Mouse (Mus musculus): ENCODE measurements at regions not wholly inside any gene's neighbourhood (a gene's known extent, or its start where the extent isn't known, plus 50 kb on each side); places are given as distances from the start of the nearest gene placed in this dataset.

DNA sequence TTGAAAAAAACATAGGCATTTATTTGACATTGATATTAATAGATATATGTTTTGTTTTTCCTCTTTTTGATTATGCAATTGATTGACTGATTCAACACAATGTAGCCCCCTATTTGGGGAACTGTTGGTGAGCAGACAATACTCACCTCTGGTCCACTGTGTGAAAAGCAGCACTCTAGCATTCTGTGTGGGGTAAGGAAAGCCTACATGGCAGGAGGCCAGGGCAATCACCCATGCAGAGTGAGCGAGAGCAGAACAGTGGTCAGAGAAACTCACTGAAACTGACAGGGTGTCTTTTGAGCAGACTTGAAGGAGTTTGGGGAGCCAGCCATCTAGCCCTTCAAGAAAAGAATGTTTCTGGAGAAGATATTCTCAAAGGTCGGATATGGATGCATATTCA, 73.2 kb upstream of the Azi2 start:
- Histone ChIP-seq H3K4me1 (ENCODE audit: control insufficient read depth, insufficient read depth, low read length) (no peaks in the 10 kb centered on the region), H3K36me3 (ENCODE audit: control insufficient read depth, insufficient read depth, low read length) (no peaks in the 10 kb centered on the region), H3K9ac (ENCODE audit: low read depth, low read length) (no peak overlapping the region), H3K27me3 (ENCODE audit: control insufficient read depth, insufficient read depth, low read length) (no peaks in the 10 kb centered on the region), H3K79me2 (replicated peaks; ENCODE audit: control insufficient read depth, insufficient read depth, low read length) (no peaks in the 10 kb centered on the region), H3K4me3 (no peak overlapping the region), H3K27ac (no peak overlapping the region)
- 43% methylated on average over 2 of the region's 2 CpGs for WGBS
- intact Hi-C loops (cut with DNase I), result loop anchor here (2.0 to 10.0 kb wide), 2 partner anchors 64 to 1542 kb away; no protein-coding TSS in a partner anchor
- no peak for DNase-seq
- no peak for TF ChIP-seq CTCF (IDR thresholded peaks at IDR 0.05)
- no peak for TF ChIP-seq POLR2A (IDR thresholded peaks at IDR 0.05; ENCODE audit: insufficient read depth, low read depth, low read length)
- no peak for TF ChIP-seq EP300 (IDR thresholded peaks at IDR 0.05; ENCODE audit: insufficient read depth, low read depth, low read length)

DNA sequence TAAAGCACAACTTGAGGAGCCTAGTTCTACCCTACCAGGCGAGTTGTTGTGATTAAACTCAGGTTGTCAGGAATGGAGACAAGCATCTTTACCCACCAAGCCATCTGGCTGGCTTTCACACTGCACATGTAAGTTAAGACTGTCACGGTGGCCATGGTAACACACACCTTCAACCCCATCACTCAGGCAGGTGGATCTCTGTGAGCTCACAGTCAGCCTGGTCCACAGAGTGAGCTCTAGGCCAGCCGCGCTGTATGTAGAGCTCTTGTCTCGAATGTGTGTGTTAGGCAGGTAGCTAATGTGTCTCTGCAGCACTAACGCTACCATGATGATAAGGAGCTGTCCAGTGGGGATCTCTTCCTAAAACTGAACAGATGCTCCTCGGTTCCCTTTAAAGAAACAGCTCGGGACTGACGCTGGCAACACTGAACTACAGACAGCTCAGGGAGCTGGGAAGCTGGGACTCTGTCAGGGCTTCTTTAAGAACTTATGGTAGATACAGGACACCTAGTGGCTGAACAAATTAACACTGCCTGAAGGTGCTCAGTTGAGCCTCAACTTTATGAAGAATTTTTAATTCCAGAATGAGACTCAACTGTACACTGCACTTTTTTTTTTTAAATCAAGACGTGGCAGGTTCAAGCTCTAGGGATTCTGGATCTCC, 73.8 kb upstream of the Azi2 start:
- no peaks in the 10 kb centered on the region for H3K4me1 ChIP-seq (ENCODE audit: control insufficient read depth, insufficient read depth, low read length)
- no peak for DNase-seq
- H3K4me3 ChIP-seq, result no peak overlapping the region
- no peak overlapping the region for H3K9ac ChIP-seq (ENCODE audit: low read depth, low read length)
- peak; percentile 67 for TF ChIP-seq CTCF (IDR thresholded peaks at IDR 0.05)
- no peak for TF ChIP-seq EP300 (IDR thresholded peaks at IDR 0.05; ENCODE audit: insufficient read depth, low read depth, low read length)
- H3K27me3 ChIP-seq (ENCODE audit: control insufficient read depth, insufficient read depth, low read length), result no peaks in the 10 kb centered on the region
- H3K79me2 ChIP-seq (replicated peaks; ENCODE audit: control insufficient read depth, insufficient read depth, low read length), result no peaks in the 10 kb centered on the region
- 51% methylated on average over 10 of the region's 10 CpGs for WGBS
- no peak overlapping the region for H3K27ac ChIP-seq
- intact Hi-C loops (cut with DNase I), result loop anchor here (2.0 to 10.0 kb wide), 2 partner anchors 64 to 1542 kb away; no protein-coding TSS in a partner anchor
- no peaks in the 10 kb centered on the region for H3K36me3 ChIP-seq (ENCODE audit: control insufficient read depth, insufficient read depth, low read length)

DNA sequence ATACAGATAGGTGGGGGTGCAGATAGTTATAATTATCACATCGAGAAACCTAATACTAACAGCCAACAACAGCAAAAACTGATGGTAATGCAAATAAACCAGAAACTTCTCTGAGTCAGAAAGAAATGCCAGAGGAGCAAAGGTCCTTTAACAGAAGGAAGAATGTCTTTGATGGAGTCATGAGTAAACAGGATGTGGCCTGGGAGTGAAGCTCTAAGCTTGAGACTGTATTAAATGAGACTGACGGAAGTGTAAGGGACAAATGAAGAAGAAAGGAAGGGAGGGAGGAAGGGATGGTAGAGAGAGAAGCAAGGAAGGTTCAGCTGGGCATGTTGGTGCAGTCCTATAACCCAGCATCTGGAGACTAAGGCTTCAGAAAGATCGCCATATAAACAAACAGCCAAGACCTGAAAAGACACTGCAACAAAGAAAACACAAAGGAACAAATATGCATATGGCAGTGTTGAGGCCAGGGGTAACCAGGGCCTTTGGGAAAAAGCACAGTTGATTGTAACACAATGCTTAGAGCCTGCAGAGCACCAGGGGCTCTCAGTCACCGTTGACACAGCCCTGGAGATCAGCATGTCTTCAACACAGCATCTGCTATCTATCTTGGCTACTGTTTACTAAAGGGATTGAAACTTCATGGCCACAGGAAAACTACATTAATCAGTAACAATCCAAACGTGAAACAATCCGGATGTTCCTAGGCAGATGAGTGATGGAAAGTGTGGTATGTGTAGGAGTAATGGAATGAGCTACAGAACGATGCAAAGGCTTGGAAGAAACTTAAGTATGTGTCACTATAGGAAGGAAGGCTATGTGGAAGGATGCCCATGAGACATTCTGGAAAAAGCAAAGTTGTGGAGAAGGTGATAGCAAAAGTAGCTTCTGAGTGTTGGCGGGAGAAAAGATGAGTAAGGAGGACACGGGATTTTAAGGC, 77.9 kb upstream of the Azi2 start:
- no peak for TF ChIP-seq EP300 (IDR thresholded peaks at IDR 0.05; ENCODE audit: insufficient read depth, low read depth, low read length)
- no peak for TF ChIP-seq POLR2A (IDR thresholded peaks at IDR 0.05; ENCODE audit: insufficient read depth, low read depth, low read length)
- no peak for TF ChIP-seq CTCF (IDR thresholded peaks at IDR 0.05)
- Histone ChIP-seq H3K36me3 (ENCODE audit: control insufficient read depth, insufficient read depth, low read length) (no peaks in the 10 kb centered on the region), H3K9ac (ENCODE audit: low read depth, low read length) (no peak overlapping the region), H3K4me1 (ENCODE audit: control insufficient read depth, insufficient read depth, low read length) (no peaks in the 10 kb centered on the region), H3K79me2 (replicated peaks; ENCODE audit: control insufficient read depth, insufficient read depth, low read length) (no peaks in the 10 kb centered on the region), H3K27ac (no peak overlapping the region), H3K4me3 (no peak overlapping the region), H3K27me3 (ENCODE audit: control insufficient read depth, insufficient read depth, low read length) (no peaks in the 10 kb centered on the region)
- WGBS, result 57% methylated on average over 9 of the region's 9 CpGs
- intact Hi-C loops (cut with DNase I), result loop anchor here (10.0 kb wide), 1 partner anchor 1538 kb away; no protein-coding TSS in a partner anchor
- DNase-seq, result no peak

DNA sequence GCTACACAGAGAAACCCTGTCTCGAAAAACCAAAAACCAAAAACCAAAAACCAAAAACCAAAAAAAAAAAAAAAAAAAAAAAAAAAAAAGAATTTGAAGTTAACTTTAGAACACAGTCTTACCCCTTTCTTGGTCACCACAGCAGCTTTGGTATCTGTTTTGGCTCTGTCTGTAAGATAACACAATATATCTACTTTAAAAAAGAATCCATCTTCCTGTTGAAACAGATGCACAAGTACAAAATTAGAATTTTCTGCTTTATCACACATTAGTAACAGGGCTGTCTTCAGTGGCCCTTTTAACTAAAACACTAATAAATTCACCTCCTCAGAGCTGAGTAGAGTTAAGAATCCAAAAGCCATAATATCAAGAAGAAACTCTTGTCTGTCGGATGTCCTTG, 80.5 kb upstream of the Azi2 start:
- Histone ChIP-seq H3K27ac (no peak overlapping the region), H3K9ac (ENCODE audit: low read depth, low read length) (no peak overlapping the region), H3K27me3 (ENCODE audit: control insufficient read depth, insufficient read depth, low read length) (no peaks in the 10 kb centered on the region), H3K36me3 (ENCODE audit: control insufficient read depth, insufficient read depth, low read length) (no peaks in the 10 kb centered on the region), H3K4me1 (ENCODE audit: control insufficient read depth, insufficient read depth, low read length) (no peaks in the 10 kb centered on the region), H3K4me3 (no peak overlapping the region), H3K79me2 (replicated peaks; ENCODE audit: control insufficient read depth, insufficient read depth, low read length) (no peaks in the 10 kb centered on the region)
- 87% methylated on average over 2 of the region's 2 CpGs for WGBS
- intact Hi-C loops (cut with DNase I), result loop anchor here (10.0 kb wide), 1 partner anchor 1535 kb away; no protein-coding TSS in a partner anchor
- DNase-seq, result no peak
- TF ChIP-seq CTCF (IDR thresholded peaks at IDR 0.05) (no peak), EP300 (IDR thresholded peaks at IDR 0.05; ENCODE audit: insufficient read depth, low read depth, low read length) (no peak), POLR2A (IDR thresholded peaks at IDR 0.05; ENCODE audit: insufficient read depth, low read depth, low read length) (no peak)

DNA sequence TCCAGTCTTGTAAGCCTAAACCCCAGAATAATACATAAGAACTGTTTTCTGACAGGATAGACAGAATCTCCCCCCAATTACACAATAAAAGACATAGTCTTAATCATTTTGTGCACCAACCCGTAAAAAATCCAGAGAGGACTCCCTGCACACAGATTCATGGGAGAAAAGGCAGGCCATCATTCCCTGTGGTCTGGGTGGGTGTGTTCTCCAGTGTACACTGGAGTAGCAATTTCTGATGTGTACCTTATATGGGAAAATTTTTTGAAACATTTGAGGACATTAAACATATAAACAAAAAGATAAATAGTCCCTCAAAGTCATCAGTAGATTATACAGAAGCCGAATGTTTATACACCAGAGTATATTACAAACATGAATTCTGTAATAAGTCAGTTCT, 83.1 kb upstream of the Azi2 start:
- Histone ChIP-seq H3K9ac (ENCODE audit: low read depth, low read length) (no peak overlapping the region), H3K4me3 (no peak overlapping the region), H3K79me2 (replicated peaks; ENCODE audit: control insufficient read depth, insufficient read depth, low read length) (no peaks in the 10 kb centered on the region), H3K4me1 (ENCODE audit: control insufficient read depth, insufficient read depth, low read length) (no peaks in the 10 kb centered on the region), H3K27me3 (ENCODE audit: control insufficient read depth, insufficient read depth, low read length) (no peaks in the 10 kb centered on the region), H3K36me3 (ENCODE audit: control insufficient read depth, insufficient read depth, low read length) (no peaks in the 10 kb centered on the region), H3K27ac (peak overlapping the region; percentile 8; the same call in 1 of the 2 replicates)
- no peak for DNase-seq
- WGBS, result 71% methylated on average over 2 of the region's 2 CpGs
- intact Hi-C loops (cut with DNase I), result no loop called here
- no peak for TF ChIP-seq POLR2A (IDR thresholded peaks at IDR 0.05; ENCODE audit: insufficient read depth, low read depth, low read length)
- TF ChIP-seq CTCF (IDR thresholded peaks at IDR 0.05), result no peak
- no peak for TF ChIP-seq EP300 (IDR thresholded peaks at IDR 0.05; ENCODE audit: insufficient read depth, low read depth, low read length)

DNA sequence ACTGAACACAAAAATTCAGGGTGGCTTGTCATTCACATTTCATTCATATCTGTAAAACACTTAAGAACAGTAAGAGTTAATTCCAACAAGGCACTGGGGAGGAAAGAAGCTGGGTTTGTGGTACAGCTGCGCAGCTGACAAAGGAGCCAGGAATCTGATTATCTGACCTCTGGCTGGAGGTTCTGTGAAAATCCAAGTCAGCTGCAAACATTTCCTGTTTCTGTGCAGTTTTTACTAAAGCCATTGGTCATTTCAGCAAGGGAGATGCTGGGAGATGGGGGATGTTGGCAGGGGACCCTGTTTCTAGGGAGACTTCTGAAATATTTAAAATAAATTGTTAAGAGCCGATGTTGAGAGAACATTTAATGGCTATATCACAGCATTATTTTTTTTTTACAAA, 83.6 kb upstream of the Azi2 start:
- H3K9ac ChIP-seq (ENCODE audit: low read depth, low read length), result no peak overlapping the region
- H3K27ac ChIP-seq, result no peak overlapping the region
- peak in 1 of 2 experiments; percentile 11 for DNase-seq
- intact Hi-C loops (cut with DNase I), result no loop called here
- H3K4me3 ChIP-seq, result no peak overlapping the region
- H3K79me2 ChIP-seq (replicated peaks; ENCODE audit: control insufficient read depth, insufficient read depth, low read length), result no peaks in the 10 kb centered on the region
- H3K36me3 ChIP-seq (ENCODE audit: control insufficient read depth, insufficient read depth, low read length), result no peaks in the 10 kb centered on the region
- TF ChIP-seq CTCF (IDR thresholded peaks at IDR 0.05) (no peak), EP300 (IDR thresholded peaks at IDR 0.05; ENCODE audit: insufficient read depth, low read depth, low read length) (no peak), POLR2A (IDR thresholded peaks at IDR 0.05; ENCODE audit: insufficient read depth, low read depth, low read length) (no peak)
- 26% methylated on average over 2 of the region's 2 CpGs for WGBS
- no peaks in the 10 kb centered on the region for H3K27me3 ChIP-seq (ENCODE audit: control insufficient read depth, insufficient read depth, low read length)
- H3K4me1 ChIP-seq (ENCODE audit: control insufficient read depth, insufficient read depth, low read length), result no peaks in the 10 kb centered on the region
